Mouse (Mus musculus): ENCODE measurements around the gene Ensa. TPM values are rescaled to one million over a fixed set of nuclear protein-coding genes. Genes with fewer than 3 reads are reported as not detected.
"Not testable (repeated sequence)": the region's sequence is repeated elsewhere in the genome, so short reads cannot be mapped to it uniquely, and the experiment has no call there.

The Ensa gene
- polyA plus RNA-seq, 1 experiment from 2014 or later, result 88.2 TPM

DNA sequence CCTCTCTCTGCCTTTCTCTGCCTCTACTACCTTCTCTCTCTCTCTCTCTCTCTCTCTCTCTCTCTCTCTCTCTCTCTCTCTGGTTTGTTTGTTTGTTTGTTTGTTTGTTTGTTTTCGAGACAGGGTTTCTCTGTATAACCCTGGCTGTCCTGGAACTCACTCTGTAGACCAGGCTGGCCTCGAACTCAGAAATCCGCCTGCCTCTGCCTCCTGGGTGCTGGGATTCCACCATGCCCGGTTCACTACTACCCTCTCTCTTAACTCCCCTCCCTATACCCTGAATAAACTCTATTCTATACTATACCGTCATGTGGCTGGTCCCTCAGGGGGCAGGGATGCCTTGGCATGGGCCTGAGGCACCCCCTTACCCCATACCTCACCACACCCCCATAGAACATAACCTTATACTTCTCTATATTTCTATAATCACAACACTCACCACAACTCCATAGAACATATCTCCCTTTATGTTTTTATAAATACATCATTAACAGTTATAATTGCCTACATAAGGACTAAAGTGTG is 740 bp upstream of the Ensa start:
- WGBS, result 78% methylated on average over 5 of the region's 5 CpGs
- H3K36me3 ChIP-seq, result peaks cover 43% of the 10 kb centered on the region
- H3K27me3 ChIP-seq (ENCODE audit: low read depth, poor library complexity, severe bottlenecking); DNase-seq (ENCODE audit: low spot score); H3K9me3 ChIP-seq (replicated peaks): not testable (repeated sequence)
- H3K27ac ChIP-seq, result peak overlapping the region; percentile 92
- H3K4me3 ChIP-seq, result peak overlapping the region; percentile 71
- H3K4me1 ChIP-seq, result peaks cover 23% of the 10 kb centered on the region

DNA sequence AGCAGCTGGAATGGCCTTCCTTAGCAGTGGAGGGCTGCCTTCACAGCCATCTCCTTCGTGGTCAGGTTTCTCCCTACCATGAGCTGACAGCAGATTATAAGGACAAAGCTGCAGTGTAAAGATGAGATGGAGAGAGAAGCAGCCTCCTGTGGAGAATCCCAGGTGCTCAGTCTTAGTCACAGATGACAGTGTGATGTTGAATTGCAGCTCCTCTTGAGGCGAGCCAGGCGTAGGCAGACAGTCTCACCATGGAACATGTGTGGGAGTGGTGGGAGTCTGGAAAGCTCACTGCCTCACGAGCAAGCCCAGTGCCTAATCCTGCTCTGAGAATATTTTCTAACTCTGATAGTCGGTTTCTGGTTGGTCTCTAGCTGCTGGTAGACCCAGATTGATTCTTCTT is 3.0 kb downstream of the Ensa start:
- Histone ChIP-seq H3K9me3 (replicated peaks) (no peaks in the 10 kb centered on the region), H3K27ac (no peak overlapping the region), H3K36me3 (peaks cover 65% of the 10 kb centered on the region), H3K27me3 (ENCODE audit: low read depth, poor library complexity, severe bottlenecking) (no peaks in the 10 kb centered on the region), H3K4me1 (peaks cover 23% of the 10 kb centered on the region), H3K4me3 (no peak overlapping the region)
- DNase-seq (ENCODE audit: low spot score), result no peak
- 91% methylated on average over 5 of the region's 5 CpGs for WGBS

- Histone ChIP-seq H3K4me1 (peaks cover 10% of the 10 kb centered on the region), H3K9me3 (replicated peaks) (no peaks in the 10 kb centered on the region), H3K27ac (no peak overlapping the region), H3K36me3 (peaks cover 85% of the 10 kb centered on the region), H3K4me3 (no peak overlapping the region), H3K27me3 (ENCODE audit: low read depth, poor library complexity, severe bottlenecking) (no peaks in the 10 kb centered on the region)
- DNase-seq (ENCODE audit: low spot score), result no peak
- 81% methylated on average over 4 of the region's 4 CpGs for WGBS
These were observed 5.0 kb downstream of the Ensa start for GRCm38 (mm10) chr3:95629755-95630154.

DNA sequence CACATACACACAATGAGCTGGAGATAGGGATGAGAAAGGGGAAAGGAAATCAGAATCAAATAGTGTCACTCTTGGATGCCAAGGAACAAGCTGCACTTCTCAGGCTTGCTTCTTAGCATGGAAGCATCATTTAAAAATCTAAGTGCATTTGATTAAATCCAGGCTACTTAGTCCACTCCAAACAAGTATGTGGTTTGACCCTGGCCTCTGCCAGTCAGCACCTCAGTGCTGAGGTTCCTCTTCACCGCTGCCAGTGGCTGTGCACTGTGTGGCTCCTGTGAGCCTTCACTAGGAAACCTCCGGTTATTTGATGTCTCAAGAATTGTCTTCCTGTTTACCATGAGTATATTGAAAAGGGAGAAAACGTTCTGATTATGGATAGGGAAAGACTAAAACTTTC is 6.1 kb downstream of the Ensa start:
- Histone ChIP-seq H3K4me3 (no peak overlapping the region), H3K9me3 (replicated peaks) (no peaks in the 10 kb centered on the region), H3K36me3 (peaks cover 96% of the 10 kb centered on the region), H3K4me1 (peaks cover 6% of the 10 kb centered on the region), H3K27ac (no peak overlapping the region), H3K27me3 (ENCODE audit: low read depth, poor library complexity, severe bottlenecking) (no peaks in the 10 kb centered on the region)
- DNase-seq (ENCODE audit: low spot score), result no peak
- WGBS, result 87% methylated on average over 3 of the region's 3 CpGs

GRCm38 (mm10) chr3:95631304-95631703 is 6.5 kb downstream of the Ensa start:
- no peak for DNase-seq (ENCODE audit: low spot score)
- Histone ChIP-seq H3K27me3 (ENCODE audit: low read depth, poor library complexity, severe bottlenecking) (no peaks in the 10 kb centered on the region), H3K4me3 (no peak overlapping the region), H3K4me1 (peaks cover 1% of the 10 kb centered on the region), H3K27ac (no peak overlapping the region), H3K36me3 (peaks cover 99% of the 10 kb centered on the region), H3K9me3 (replicated peaks) (no peaks in the 10 kb centered on the region)
- WGBS, result 84% methylated on average over 6 of the region's 6 CpGs

DNA sequence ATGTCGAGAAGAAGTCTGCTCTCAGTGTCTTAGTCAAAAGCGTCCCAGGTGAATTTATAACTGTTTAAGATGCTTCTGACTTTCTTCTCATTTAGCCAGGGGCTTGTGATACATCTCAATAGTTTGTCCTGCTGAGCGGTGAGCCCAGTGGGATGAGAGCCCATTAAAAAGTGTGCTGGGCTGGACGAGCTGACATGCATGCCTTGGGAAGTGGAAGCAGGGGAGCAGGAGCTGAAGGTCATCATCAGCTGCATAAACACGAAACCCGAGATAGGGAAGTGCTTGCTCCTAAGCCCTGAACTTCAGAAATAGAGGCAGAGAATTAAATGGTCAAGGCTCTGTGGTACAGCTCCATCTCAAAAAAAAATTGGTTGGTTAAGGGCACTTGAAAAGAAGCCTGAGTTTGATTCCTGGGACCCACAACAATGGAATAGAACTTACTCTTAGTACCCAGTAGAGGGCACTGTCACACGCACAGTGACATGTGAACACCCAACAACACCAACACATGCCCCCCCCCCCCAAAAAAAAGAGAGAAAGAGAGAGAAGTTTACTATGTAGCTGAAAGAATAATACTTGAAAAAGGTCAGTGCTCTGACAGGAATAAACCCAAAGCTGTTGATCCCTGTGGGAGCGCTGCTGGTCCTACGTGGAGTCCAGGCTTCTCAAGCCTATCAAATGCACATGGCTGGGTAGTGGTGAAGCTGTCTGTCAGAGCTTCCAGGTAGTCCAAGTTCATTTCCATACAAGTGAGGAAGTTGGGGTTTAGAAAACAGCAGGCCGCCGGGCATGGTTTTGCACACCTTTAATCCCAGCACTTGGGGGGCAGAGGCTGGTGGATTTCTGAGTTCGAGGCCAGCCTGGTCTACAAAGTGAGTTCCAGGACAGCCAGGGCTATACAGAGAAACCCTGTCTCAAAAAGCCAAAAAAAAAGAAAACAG is 8.1 kb downstream of the Ensa start:
- Histone ChIP-seq H3K27ac (no peak overlapping the region), H3K27me3 (ENCODE audit: low read depth, poor library complexity, severe bottlenecking) (no peaks in the 10 kb centered on the region), H3K36me3 (peaks cover 99% of the 10 kb centered on the region), H3K4me1 (no peaks in the 10 kb centered on the region), H3K4me3 (no peak overlapping the region), H3K9me3 (replicated peaks) (no peaks in the 10 kb centered on the region)
- DNase-seq (ENCODE audit: low spot score), result no peak
- WGBS, result 82% methylated on average over 12 of the region's 12 CpGs

DNA sequence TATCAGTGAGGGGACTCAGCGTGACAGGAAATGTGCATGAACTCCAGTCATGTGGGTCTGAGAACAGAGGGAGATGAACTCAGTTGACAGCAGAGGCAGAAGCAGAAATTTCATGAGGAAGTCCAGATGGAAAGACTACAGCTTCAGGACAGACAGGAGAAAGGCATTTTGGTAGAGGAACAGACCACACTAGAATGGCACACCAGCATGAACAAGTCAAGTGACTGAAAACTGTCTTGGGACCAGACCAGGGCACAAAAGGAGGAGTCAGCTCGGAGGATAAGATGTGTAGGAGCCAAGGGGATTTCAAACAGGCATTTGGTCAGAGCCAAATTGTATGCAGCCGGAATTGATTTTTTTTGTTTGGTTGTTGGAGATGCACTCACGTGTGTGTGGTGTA is 10.8 kb downstream of the Ensa start:
- Histone ChIP-seq H3K36me3 (peaks cover 99% of the 10 kb centered on the region), H3K27me3 (ENCODE audit: low read depth, poor library complexity, severe bottlenecking) (no peaks in the 10 kb centered on the region), H3K4me3 (no peak overlapping the region), H3K9me3 (replicated peaks) (no peaks in the 10 kb centered on the region), H3K27ac (no peak overlapping the region), H3K4me1 (no peaks in the 10 kb centered on the region)
- 86% methylated on average over 4 of the region's 4 CpGs for WGBS
- no peak for DNase-seq (ENCODE audit: low spot score)

GRCm38 (mm10) chr3:95636072-95636471 is 11.3 kb downstream of the Ensa start:
- DNase-seq (ENCODE audit: low spot score), result no peak
- Histone ChIP-seq H3K27ac (no peak overlapping the region), H3K27me3 (ENCODE audit: low read depth, poor library complexity, severe bottlenecking) (no peaks in the 10 kb centered on the region), H3K4me1 (no peaks in the 10 kb centered on the region), H3K9me3 (replicated peaks) (no peaks in the 10 kb centered on the region), H3K4me3 (no peak overlapping the region), H3K36me3 (peaks cover 99% of the 10 kb centered on the region)
- 89% methylated on average over 4 of the region's 4 CpGs for WGBS

GRCm38 (mm10) chr3:95639694-95640093 is 14.9 kb downstream of the Ensa start:
- H3K9me3 ChIP-seq (replicated peaks), result no peaks in the 10 kb centered on the region
- no peaks in the 10 kb centered on the region for H3K27me3 ChIP-seq (ENCODE audit: low read depth, poor library complexity, severe bottlenecking)
- 80% methylated on average over 1 of the region's 1 CpGs for WGBS
- peaks cover 71% of the 10 kb centered on the region for H3K36me3 ChIP-seq
- DNase-seq (ENCODE audit: low spot score), result no peak
- H3K27ac ChIP-seq, result no peak overlapping the region
- H3K4me1 ChIP-seq, result no peaks in the 10 kb centered on the region
- H3K4me3 ChIP-seq, result no peak overlapping the region

DNA sequence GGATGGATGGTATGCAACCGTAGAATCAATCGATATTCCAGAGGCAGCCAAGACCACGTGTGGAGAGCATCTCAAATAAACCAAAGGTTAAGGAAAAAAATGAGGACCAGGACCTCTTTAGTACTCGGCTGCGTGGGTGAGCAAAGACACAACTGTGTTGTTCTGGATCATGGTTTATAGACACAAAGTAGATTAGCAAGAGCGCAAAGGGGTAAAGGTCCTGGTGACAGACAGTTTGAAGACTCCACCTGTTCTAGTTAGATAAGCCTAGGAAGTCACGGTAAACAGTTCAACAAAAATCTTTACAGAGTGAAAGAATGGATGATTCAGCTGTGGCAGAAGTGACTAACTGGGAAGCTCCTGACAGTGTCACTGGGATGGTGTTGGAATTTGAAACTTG is 18.3 kb downstream of the Ensa start:
- no peak overlapping the region for H3K27ac ChIP-seq
- H3K4me1 ChIP-seq, result peaks cover 3% of the 10 kb centered on the region; the same call in 1 of the 2 replicates
- WGBS, result 88% methylated on average over 7 of the region's 7 CpGs
- no peak overlapping the region for H3K4me3 ChIP-seq
- H3K36me3 ChIP-seq, result peaks cover 37% of the 10 kb centered on the region
- DNase-seq (ENCODE audit: low spot score), result no peak
- H3K9me3 ChIP-seq (replicated peaks), result no peaks in the 10 kb centered on the region
- no peaks in the 10 kb centered on the region for H3K27me3 ChIP-seq (ENCODE audit: low read depth, poor library complexity, severe bottlenecking)

DNA sequence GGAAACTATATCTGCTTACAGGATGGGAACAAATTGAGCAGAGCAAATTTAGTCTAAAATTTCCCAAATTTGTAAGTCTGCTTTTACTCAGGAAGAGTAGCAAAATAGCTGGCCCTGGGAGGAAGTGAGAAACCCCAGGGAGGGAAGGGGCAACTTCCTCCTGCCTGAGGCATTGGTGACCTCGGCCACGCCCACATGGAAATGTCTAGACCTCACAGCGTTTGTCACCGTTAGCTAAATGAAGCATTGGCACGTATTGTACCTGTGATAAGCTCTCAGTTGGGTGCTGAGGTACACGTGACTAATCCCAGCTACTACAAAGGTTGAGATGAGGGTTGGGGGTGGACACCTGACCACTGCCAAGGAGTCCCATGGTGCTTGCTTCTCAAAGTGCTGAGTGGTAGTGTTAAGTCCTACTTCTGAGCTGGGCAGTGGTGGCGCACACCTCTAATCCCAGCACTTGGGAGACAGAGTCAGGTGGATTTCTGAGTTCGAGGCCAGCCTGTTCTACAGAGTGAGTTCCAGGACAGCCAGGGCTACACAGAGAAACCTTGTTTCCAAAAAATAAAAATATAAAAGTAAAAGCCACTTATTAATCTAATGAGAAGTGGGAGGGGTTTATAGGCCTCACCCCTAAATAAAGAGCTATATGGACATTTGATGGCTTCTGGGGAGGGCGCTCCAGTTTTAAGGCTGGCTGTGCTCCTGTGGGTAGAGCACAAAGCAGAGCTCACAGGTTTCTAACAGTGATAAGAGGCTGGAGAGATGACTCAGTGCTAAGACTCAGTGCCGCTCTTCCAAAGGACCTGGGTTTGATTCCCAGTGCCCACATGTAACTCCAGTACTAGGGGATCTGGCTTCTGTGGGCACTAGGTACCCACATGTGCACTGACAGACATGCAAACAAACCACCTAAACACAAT is 20.8 kb downstream of the Ensa start:
- 60% methylated on average over 10 of the region's 10 CpGs for WGBS
- Histone ChIP-seq H3K4me1 (peaks cover 3% of the 10 kb centered on the region; the same call in 1 of the 2 replicates), H3K36me3 (peaks cover 13% of the 10 kb centered on the region), H3K4me3 (no peak overlapping the region), H3K27ac (no peak overlapping the region), H3K27me3 (ENCODE audit: low read depth, poor library complexity, severe bottlenecking) (no peaks in the 10 kb centered on the region), H3K9me3 (replicated peaks) (no peaks in the 10 kb centered on the region)
- no peak for DNase-seq (ENCODE audit: low spot score)

GRCm38 (mm10) chr3:95648016-95648415 is 23.2 kb downstream of the Ensa start:
- Histone ChIP-seq H3K27ac (no peak overlapping the region), H3K4me3 (no peak overlapping the region), H3K27me3 (ENCODE audit: low read depth, poor library complexity, severe bottlenecking) (no peaks in the 10 kb centered on the region), H3K4me1 (peaks cover 16% of the 10 kb centered on the region), H3K36me3 (no peaks in the 10 kb centered on the region), H3K9me3 (replicated peaks) (no peaks in the 10 kb centered on the region)
- 95% methylated on average over 5 of the region's 5 CpGs for WGBS
- DNase-seq (ENCODE audit: low spot score), result no peak
